Mouse (Mus musculus) B cell, adult 2 months (primary cell): ENCODE results near the gene Cops7a.

Experiments used
- DNase-seq, 2 experiments: peaks; one replicate each; pipeline ENCODE4 v3.0.0; 2022

Gene Cops7a

GRCm38 (mm10) chr6:124917518-124918330 lies 47.6 kb downstream of the Cops7a start:
- DNase-seq = peak; percentile 42 to 48

DNA sequence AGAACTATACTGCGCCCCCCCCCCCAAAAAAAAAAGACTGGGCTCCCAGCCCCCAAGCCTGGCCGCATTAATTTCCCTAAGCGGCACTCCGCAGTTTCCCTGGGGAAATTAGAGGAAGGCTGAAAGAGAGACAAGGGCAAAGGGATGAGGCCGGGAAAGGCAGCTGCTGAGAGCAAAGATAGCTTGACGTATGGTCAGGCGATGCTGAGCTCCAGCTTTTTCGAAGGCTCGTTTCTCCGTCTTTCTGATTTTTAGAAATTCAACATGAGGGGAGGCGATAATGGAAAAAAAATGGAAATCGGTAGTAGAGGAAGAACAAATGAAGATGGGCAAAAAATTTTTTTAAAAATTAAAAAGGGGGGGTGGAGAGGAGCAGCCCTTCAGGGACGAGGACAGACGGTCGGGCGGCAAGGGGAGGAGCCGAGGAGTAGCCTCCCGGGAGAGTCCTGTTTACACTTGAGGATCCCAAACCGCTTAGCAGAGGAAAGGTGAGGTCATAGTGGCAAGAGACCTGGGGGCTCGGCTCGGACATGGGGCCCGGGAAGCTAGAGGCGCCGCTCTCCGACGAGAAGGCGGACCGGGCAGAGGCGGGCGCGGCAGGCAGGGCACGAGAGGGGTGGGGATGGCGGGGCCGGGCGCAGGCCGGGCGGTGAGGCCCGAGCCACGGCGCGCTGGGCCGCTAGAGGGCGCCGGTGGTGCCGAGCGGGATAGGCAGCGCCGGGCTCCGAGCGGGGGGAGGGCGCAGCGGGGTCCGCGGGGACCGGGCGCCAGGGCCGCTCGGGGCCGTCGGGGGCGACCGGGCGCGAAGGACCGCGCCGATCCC lies 48.4 kb downstream of the Cops7a start:
- peak; percentile 93 to 95 for DNase-seq

DNA sequence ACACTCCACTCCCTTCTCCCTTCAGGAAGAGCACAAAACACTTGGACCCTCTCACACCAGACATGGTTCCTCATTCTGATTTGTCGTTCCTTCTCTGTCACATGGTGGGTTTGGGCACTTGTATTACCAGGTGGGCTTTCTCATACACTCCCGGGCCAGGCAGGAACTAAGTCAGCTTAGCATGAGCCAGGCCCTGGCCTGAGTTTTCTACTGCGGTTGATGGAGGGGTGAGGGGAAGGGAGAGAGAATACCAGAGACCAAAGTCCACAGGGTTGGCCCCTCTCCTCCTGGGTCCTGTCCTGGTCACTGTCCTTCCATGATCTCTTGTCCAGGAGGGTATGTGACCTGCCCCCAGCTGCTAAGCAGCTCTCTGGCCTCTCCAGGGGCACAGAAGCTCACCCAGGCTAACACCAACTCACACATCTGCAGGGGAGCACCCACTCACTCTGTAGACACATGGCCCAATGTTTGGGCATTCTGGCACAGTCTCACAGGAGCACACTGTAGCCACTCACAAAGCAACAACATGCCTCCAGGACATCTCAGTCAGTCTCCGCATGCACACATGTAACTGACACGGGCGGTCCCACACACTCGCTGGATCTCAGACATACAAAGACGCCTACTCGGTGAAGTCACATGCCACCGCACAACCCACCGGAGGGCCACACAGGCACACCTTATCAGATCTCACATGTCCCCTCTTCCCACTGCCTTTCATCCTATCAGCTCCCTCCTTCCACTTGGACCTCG lies 49.2 kb downstream of the Cops7a start:
- DNase-seq = no peak

DNA sequence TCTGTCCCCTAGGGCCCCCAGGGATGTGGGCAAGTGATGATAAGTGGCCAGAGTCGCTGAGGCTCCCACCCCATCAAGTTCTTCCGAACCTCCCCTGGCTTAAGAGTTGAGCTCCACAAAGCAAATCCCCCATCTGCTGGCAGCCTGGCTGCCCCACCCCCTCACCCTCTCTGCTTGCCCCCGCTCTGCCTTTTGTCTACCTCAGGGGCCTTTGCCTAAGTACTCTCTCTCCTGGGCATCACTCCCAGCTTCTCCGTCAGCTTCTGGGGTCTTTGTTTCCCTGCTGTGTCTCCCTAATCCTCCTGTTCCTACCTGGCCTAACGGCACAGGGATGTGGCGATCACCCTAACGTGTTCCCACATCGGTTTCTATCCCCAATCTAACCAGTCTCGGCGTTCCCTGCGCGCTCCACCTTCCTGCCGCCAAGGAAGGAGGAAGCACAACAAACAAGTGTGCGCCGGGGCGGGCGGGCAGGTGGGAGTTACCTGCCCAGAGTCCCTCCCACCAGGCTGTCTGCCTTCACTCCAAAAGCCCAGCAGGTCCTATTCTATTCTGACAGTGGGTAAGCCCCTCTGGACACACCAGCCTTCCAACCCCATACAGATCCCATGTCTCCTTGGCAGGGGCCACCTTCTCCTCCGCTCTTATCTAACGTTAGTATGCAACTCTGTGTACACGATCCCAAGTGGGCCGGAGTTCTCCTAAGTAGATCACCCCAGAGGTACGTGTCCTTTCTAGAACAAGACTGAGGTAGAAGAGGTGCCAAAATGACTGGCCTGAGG lies 50.0 kb downstream of the Cops7a start:
- no peak for DNase-seq

- DNase-seq = no peak
Observed at GRCm38 (mm10) chr6:124914511-124914910, 50.8 kb downstream of the Cops7a start.

- no peak for DNase-seq
Observed at GRCm38 (mm10) chr6:124913721-124914285, 51.5 kb downstream of the Cops7a start.

GRCm38 (mm10) chr6:124913214-124913613 lies 52.1 kb downstream of the Cops7a start:
- DNase-seq = no peak

DNA sequence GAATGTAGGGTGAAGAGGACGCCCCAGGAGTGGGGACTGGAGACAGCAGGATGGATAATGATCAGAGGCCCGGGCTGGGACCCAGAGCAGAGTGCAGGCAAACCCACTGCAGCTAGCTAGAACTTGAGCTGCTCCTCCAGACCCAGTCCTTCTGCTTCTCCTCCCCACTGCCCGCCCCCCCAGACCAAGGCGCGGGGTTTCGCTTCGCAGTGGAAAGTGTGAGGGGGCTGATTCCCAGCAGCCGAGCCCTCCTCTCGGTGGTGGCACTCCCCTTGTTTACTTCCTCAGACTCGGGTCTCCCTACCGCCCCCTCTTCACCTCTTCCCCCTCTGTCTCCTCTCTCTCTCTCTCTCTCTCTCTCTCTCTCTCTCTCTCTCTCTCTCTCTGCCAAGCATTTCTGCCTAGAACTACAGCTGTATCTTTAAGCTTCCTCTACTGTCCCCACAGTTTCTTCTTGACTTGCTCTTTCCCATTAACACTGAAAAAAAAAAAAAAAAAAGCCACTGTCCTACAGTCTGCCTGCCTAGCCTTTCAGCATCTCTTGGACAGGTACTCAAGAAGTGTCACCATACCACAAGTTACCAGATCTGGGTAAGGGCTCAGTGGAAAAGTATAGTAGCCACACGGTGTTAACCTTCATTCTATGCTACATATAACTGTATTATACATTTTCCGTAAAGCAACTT lies 53.7 kb downstream of the Cops7a start, which contains the start of gene Lag3:
TSS of gene Lag3 (minus strand) at position 173 of the 686 bp plus-strand sequence.
- no peak for DNase-seq

GRCm38 (mm10) chr6:124910032-124910431 lies 55.3 kb downstream of the Cops7a start:
- DNase-seq = no peak
